Mouse (Mus musculus): ENCODE measurements around the gene Epha1. TPM values are rescaled to one million over a fixed set of nuclear protein-coding genes. Genes with fewer than 3 reads are reported as not detected.

Epha1 gene
- polyA plus RNA-seq, 1 experiment from 2014 or later, result 20.1 TPM

DNA sequence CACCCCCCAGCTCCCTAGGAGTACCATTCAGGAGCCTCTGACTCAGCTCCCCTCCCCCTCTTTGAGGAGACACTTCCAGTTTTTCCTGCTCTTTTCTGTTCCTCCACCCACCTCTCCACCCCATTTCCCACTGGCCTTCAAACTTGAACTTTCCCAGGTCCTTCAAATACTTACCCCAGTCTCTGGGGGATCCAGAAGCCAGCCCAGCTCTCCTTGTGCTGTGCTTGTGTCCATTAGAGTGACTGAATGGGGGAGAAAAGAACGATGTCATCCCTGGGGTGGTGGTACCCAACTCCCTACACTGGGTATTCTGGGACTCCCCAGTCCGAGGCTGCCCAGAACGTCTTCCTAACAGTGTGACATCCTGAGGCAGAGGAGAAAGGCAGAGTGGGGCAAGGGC is 1.1 kb downstream of the Epha1 start:
- H3K27me3 ChIP-seq (ENCODE audit: control insufficient read depth, insufficient read depth, low read length), result no peaks in the 10 kb centered on the region
- no peaks in the 10 kb centered on the region for H3K9me3 ChIP-seq (ENCODE audit: control insufficient read depth, low read length)
- peak overlapping the region; percentile 87 for H3K4me2 ChIP-seq (replicated peaks; ENCODE audit: low read depth)
- H3K36me3 ChIP-seq (ENCODE audit: control insufficient read depth, insufficient read depth, low read length), result no peaks in the 10 kb centered on the region
- DNase-seq (ENCODE audit: low spot score) (no peak), ATAC-seq (ENCODE audit: low FRiP score, low TSS enrichment) (no peak; the same call in 1 of the 2 replicates)
- TF ChIP-seq EP300 (optimal IDR thresholded peaks at IDR 0.05) (no peak), CTCF (IDR thresholded peaks at IDR 0.05; ENCODE audit: low read depth) (no peak)
- peak overlapping the region; percentile 60 for H3K4me3 ChIP-seq (ENCODE audit: low read depth, low read length)
- peak overlapping the region; percentile 49; the same call in 1 of the 2 replicates for H3K27ac ChIP-seq (replicated peaks)
- peaks cover 10% of the 10 kb centered on the region; the same call in 1 of the 2 replicates for H3K4me1 ChIP-seq (replicated peaks; ENCODE audit: control insufficient read depth, insufficient read depth)
- 23% methylated on average over 3 of the region's 3 CpGs for WGBS
- peak overlapping the region; percentile 5; the same call in 1 of the 2 replicates for H3K9ac ChIP-seq (ENCODE audit: low read length)

DNA sequence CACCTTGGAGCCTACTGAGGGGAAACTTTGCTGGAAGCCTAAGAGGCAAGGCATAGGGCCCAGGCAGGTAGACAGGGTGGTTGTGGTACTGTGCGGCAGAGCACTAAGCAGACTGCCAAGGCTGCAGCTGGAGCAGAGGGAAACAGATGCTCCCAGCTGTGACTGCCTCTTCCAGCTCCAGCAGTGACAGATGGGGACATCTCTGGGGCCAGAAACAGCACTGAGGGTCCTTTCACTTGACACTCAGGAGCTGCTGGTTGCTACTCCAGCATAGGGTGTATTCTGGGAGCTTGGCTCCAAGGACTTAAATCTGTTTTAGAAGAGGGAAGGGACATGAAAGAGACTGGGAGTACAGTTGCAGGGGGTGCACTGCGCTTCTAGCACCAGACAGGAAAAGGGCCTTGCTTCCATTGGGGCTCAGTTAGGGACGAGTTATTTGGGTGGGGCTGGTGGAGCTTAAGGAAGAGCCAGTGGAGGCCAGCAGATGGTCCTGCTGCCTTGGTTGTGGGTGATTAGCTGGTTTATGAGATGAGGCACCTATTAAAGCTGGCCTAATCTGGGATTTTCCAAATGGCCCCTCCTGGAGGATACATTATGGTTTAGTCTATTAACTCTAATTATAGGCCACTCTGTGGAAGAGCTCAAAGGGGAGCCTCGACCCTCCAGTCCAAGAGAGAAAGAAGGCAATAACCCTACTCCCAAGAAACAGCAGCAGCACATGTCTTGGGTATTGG is 2.3 kb downstream of the Epha1 start:
- TF ChIP-seq EP300 (optimal IDR thresholded peaks at IDR 0.05) (no peak), CTCF (IDR thresholded peaks at IDR 0.05; ENCODE audit: low read depth) (no peak)
- Histone ChIP-seq H3K9me3 (ENCODE audit: control insufficient read depth, low read length) (no peaks in the 10 kb centered on the region), H3K27ac (replicated peaks) (no peak overlapping the region), H3K4me1 (replicated peaks; ENCODE audit: control insufficient read depth, insufficient read depth) (peaks cover 10% of the 10 kb centered on the region; the same call in 1 of the 2 replicates), H3K9ac (ENCODE audit: low read length) (no peak overlapping the region), H3K4me2 (replicated peaks; ENCODE audit: low read depth) (no peak overlapping the region), H3K36me3 (ENCODE audit: control insufficient read depth, insufficient read depth, low read length) (no peaks in the 10 kb centered on the region), H3K27me3 (ENCODE audit: control insufficient read depth, insufficient read depth, low read length) (no peaks in the 10 kb centered on the region), H3K4me3 (ENCODE audit: low read depth, low read length) (no peak overlapping the region)
- DNase-seq (ENCODE audit: low spot score) (no peak), ATAC-seq (ENCODE audit: low FRiP score, low TSS enrichment) (no peak)
- 57% methylated on average over 4 of the region's 4 CpGs for WGBS

DNA sequence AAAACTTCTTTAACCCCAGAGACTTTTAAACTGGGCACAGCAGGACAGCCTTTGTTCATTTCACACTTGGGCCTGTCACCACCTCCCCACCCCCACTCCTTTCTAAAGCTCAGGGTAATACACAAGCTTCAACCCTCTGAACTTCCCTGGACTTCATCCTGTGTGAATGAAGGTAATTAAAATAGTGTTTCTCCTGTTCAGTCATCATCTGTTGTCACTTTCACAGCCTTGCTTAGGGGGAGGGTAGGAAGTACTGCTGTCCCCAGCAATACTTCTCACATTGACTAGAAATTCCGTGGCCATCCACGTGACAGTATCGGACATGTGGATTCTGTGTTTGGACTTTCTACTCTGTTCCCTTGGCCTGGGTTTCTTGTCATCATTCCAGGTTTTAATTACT is 3.2 kb downstream of the Epha1 start:
- Histone ChIP-seq H3K9ac (ENCODE audit: low read length) (no peak overlapping the region), H3K4me2 (replicated peaks; ENCODE audit: low read depth) (no peak overlapping the region), H3K4me3 (ENCODE audit: low read depth, low read length) (no peak overlapping the region), H3K9me3 (ENCODE audit: control insufficient read depth, low read length) (no peaks in the 10 kb centered on the region), H3K4me1 (replicated peaks; ENCODE audit: control insufficient read depth, insufficient read depth) (peaks cover 10% of the 10 kb centered on the region; the same call in 1 of the 2 replicates), H3K27me3 (ENCODE audit: control insufficient read depth, insufficient read depth, low read length) (no peaks in the 10 kb centered on the region), H3K36me3 (ENCODE audit: control insufficient read depth, insufficient read depth, low read length) (no peaks in the 10 kb centered on the region), H3K27ac (replicated peaks) (no peak overlapping the region)
- WGBS, result 49% methylated on average over 3 of the region's 3 CpGs
- TF ChIP-seq EP300 (optimal IDR thresholded peaks at IDR 0.05), result no peak
- no peak for ATAC-seq (ENCODE audit: low FRiP score, low TSS enrichment)
- no peak for DNase-seq (ENCODE audit: low spot score)

DNA sequence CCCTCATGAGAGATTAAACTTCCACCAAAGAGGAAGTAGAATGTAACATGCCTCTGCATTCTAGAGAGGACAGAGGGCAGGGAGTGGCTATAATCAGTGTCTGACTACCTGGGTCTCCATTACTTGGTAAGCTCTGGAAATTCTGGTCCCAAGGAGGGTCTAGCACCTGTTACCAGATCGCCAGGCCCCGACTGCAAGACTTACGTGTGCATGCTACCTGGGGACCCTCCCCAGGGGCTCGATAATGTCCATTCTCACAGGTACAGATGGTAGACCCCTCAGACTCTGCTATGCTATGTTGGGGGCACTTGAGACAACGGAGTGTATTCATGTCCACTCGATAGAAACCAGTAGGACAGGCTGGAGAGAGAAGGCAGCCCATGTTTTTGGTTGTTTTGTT is 7.9 kb downstream of the Epha1 start:
- ATAC-seq (ENCODE audit: low FRiP score, low TSS enrichment) (no peak), DNase-seq (ENCODE audit: low spot score) (no peak)
- no peaks in the 10 kb centered on the region for H3K4me1 ChIP-seq (replicated peaks; ENCODE audit: control insufficient read depth, insufficient read depth)
- H3K9me3 ChIP-seq (ENCODE audit: control insufficient read depth, low read length), result no peaks in the 10 kb centered on the region
- TF ChIP-seq CTCF (IDR thresholded peaks at IDR 0.05; ENCODE audit: low read depth), result no peak
- no peak for TF ChIP-seq EP300 (optimal IDR thresholded peaks at IDR 0.05)
- no peak overlapping the region for H3K4me2 ChIP-seq (replicated peaks; ENCODE audit: low read depth)
- peaks cover 15% of the 10 kb centered on the region; the same call in 1 of the 2 replicates for H3K36me3 ChIP-seq (ENCODE audit: control insufficient read depth, insufficient read depth, low read length)
- H3K27ac ChIP-seq (replicated peaks), result no peak overlapping the region
- H3K4me3 ChIP-seq (ENCODE audit: low read depth, low read length), result no peak overlapping the region
- WGBS, result 89% methylated on average over 6 of the region's 6 CpGs
- no peak overlapping the region for H3K9ac ChIP-seq (ENCODE audit: low read length)
- no peaks in the 10 kb centered on the region for H3K27me3 ChIP-seq (ENCODE audit: control insufficient read depth, insufficient read depth, low read length)

DNA sequence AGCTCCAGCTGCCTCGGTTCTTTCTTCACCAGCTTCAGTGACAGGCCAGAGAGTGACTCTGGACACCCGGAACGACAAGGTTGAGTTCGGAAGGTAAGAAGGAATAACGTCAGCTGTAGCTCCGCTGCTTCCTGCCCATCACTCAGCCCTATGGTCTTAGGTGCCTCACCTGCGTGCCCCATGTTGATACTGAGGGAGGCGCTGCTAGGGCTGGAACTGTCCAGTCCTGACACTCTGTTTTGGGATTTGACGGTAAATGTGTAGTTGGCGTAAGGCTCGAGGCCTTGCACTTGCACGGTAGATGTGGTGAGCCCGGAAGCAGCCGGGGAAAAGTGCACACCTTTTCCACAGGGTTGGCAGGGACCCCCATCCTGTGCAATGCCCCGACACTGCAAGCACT is 8.5 kb downstream of the Epha1 start:
- ATAC-seq (ENCODE audit: low FRiP score, low TSS enrichment), result no peak

DNA sequence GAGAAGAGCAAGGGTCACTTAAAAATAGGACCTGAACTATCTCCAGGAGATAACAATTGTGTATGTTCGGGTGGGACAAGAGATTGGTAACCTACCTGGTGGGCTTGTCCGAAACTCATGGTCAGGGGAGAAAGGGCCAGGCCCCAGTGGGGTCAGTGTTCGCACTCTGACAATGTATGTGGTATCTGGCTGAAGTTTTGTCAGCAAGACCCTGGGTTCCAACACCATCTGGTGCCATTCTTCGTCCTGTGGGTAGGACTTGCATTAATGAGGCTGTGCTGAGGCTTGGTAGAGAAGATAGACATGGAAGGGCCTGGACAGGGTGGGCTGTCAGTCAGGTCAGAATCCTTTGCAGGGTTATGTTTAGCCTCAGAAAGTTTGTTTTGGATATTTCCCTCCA is 9.0 kb downstream of the Epha1 start:
- DNase-seq (ENCODE audit: low spot score) (no peak), ATAC-seq (ENCODE audit: low FRiP score, low TSS enrichment) (no peak)
- H3K9me3 ChIP-seq (ENCODE audit: control insufficient read depth, low read length), result no peaks in the 10 kb centered on the region
- no peak overlapping the region for H3K27ac ChIP-seq (replicated peaks)
- WGBS, result 92% methylated on average over 4 of the region's 4 CpGs
- H3K4me3 ChIP-seq (ENCODE audit: low read depth, low read length), result no peak overlapping the region
- H3K27me3 ChIP-seq (ENCODE audit: control insufficient read depth, insufficient read depth, low read length), result no peaks in the 10 kb centered on the region
- no peak overlapping the region for H3K4me2 ChIP-seq (replicated peaks; ENCODE audit: low read depth)
- no peaks in the 10 kb centered on the region for H3K4me1 ChIP-seq (replicated peaks; ENCODE audit: control insufficient read depth, insufficient read depth)
- no peak overlapping the region for H3K9ac ChIP-seq (ENCODE audit: low read length)
- TF ChIP-seq EP300 (optimal IDR thresholded peaks at IDR 0.05) (no peak), CTCF (IDR thresholded peaks at IDR 0.05; ENCODE audit: low read depth) (no peak)
- H3K36me3 ChIP-seq (ENCODE audit: control insufficient read depth, insufficient read depth, low read length), result peaks cover 20% of the 10 kb centered on the region; the same call in 1 of the 2 replicates

More for the DNA sequence above, 8.5 kb downstream of the Epha1 start:
- TF ChIP-seq EP300 (optimal IDR thresholded peaks at IDR 0.05), result no peak
- no peak for TF ChIP-seq CTCF (IDR thresholded peaks at IDR 0.05; ENCODE audit: low read depth)
- Histone ChIP-seq H3K4me3 (ENCODE audit: low read depth, low read length) (no peak overlapping the region), H3K27ac (replicated peaks) (no peak overlapping the region), H3K9me3 (ENCODE audit: control insufficient read depth, low read length) (no peaks in the 10 kb centered on the region), H3K27me3 (ENCODE audit: control insufficient read depth, insufficient read depth, low read length) (no peaks in the 10 kb centered on the region), H3K36me3 (ENCODE audit: control insufficient read depth, insufficient read depth, low read length) (peaks cover 18% of the 10 kb centered on the region; the same call in 1 of the 2 replicates), H3K9ac (ENCODE audit: low read length) (no peak overlapping the region), H3K4me1 (replicated peaks; ENCODE audit: control insufficient read depth, insufficient read depth) (no peaks in the 10 kb centered on the region), H3K4me2 (replicated peaks; ENCODE audit: low read depth) (no peak overlapping the region)
- DNase-seq (ENCODE audit: low spot score), result no peak
- WGBS, result 88% methylated on average over 15 of the region's 15 CpGs

Data from stomach, postnatal 0 days (tissue).